Mouse (Mus musculus): ENCODE data around the gene Ankrd44. TPM values are rescaled to one million over a fixed set of nuclear protein-coding genes. Genes with fewer than 3 reads are reported as not detected.
A peak's percentile ranks its signal among the peaks of the same experiment; 100 is the strongest.

The Ankrd44 gene
- polyA plus RNA-seq, 1 experiment from 2014 or later = 14.7 TPM

DNA sequence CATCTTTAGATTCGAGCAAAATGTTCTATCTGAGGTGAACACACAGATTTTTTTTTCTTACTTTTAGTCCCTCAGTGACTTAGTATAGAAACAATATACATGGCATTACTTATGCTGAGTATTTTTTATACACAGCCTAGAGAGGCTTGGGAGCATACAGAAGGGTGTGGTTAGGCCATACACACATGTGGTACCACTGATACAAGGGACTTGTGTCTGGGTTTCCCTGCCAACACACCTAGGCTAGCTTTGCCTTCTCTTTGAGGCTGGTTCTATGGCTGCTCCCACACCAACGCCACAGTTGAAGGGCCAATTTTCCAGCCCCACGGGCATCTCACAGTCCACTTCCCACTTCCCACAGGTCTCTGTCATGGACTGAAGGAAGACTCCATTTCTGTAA lies 70.2 kb downstream of the Ankrd44 start:
- Histone ChIP-seq H3K4me3 (no peak overlapping the region), H3K27me3 (replicated peaks) (no peaks in the 10 kb centered on the region), H3K4me2 (replicated peaks) (no peak overlapping the region), H3K36me3 (no peaks in the 10 kb centered on the region), H3K27ac (no peak overlapping the region), H3K4me1 (peaks cover 9% of the 10 kb centered on the region), H3K9ac (no peak overlapping the region), H3K9me3 (no peaks in the 10 kb centered on the region)
- 91% methylated on average over 3 of the region's 3 CpGs for WGBS
- no peak for ATAC-seq (ENCODE audit: low FRiP score, low read depth)

DNA sequence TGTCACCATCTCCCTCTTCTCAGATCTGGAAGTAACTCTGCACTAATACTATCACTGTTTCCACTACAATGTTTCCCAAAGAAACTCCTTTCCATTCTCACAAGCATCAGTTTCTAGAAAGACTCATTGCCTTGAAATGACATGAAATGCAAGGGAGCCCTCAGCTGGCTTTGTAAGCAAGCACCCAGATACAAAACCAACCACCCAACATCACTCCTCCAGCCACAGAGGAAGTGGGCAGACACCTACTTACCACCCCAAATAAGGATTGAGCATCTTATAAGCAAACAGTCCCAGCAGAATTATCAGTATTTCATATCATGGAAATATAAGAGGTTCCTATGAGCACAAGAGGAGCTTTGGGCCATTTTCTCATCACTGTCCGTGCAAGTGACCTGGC lies 71.8 kb downstream of the Ankrd44 start:
- WGBS = 89% methylated on average over 1 of the region's 1 CpGs
- no peak for ATAC-seq (ENCODE audit: low FRiP score, low read depth)

DNA sequence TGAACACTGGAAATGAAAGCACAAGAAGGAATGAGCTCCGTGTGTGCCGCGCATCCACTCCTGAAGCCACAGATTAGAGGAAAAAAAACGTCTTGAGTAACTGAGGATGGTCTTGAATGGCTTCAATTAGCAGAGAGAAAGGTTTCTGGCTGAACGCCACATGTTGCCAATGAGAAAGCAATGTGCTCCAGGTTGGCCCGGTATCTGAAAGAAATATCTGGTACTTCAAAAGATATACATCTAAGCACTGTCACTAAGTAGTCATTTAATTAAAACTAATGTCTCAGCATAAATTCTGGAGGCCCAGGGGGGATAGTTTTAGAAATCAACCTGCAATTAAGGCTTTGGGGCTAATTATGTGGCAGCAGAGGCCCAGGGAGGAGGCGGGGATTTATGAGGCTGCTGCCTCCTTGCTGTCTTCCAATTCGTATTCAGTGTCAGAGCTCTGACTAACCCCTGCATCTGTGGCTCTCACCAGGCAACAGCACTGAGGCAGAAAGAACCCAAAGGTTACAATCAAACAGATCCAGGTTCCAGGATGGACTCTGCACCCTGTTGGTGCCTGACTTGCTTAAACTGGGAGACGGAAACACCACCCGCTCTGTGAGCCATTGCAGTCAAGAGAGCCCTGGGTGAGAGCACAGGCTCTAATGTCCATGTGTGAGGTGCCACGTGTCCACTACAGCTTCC lies 72.7 kb downstream of the Ankrd44 start:
- no peaks in the 10 kb centered on the region for H3K27me3 ChIP-seq (replicated peaks)
- peaks cover 13% of the 10 kb centered on the region for H3K4me1 ChIP-seq
- H3K36me3 ChIP-seq = no peaks in the 10 kb centered on the region
- ATAC-seq (ENCODE audit: low FRiP score, low read depth) = peak; percentile 65
- whole genome bisulfite sequencing = 54% methylated on average over 11 of the region's 11 CpGs
- no peaks in the 10 kb centered on the region for H3K9me3 ChIP-seq
- H3K9ac ChIP-seq = no peak overlapping the region
- no peak overlapping the region for H3K27ac ChIP-seq
- no peak overlapping the region for H3K4me3 ChIP-seq
- H3K4me2 ChIP-seq (replicated peaks) = no peak overlapping the region

More for the DNA sequence above, 71.8 kb downstream of the Ankrd44 start:
- no peak overlapping the region for H3K4me3 ChIP-seq
- no peak overlapping the region for H3K4me2 ChIP-seq (replicated peaks)
- no peaks in the 10 kb centered on the region for H3K36me3 ChIP-seq
- H3K27ac ChIP-seq = no peak overlapping the region
- peaks cover 13% of the 10 kb centered on the region for H3K4me1 ChIP-seq
- no peaks in the 10 kb centered on the region for H3K9me3 ChIP-seq
- H3K9ac ChIP-seq = no peak overlapping the region
- H3K27me3 ChIP-seq (replicated peaks) = no peaks in the 10 kb centered on the region

DNA sequence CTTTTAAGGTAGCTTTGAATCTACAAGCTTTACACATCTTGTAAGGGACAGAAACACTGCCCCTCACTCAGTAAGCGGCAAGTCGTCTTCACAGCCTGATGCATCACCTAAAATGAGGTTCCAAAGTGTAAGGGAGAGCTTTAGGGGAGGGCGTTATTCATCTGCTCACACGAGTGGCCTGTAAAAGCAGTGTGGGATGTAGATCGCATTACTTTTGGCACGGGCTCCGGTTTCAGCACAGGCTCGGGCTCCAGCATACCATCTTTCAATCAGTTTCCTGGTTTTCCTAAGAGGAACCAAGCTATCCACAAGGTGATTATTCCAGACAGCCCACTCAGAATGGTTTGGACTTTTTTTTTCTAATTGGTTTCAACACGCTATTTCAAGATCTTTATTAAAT lies 74.6 kb downstream of the Ankrd44 start:
- Histone ChIP-seq H3K9ac (no peak overlapping the region), H3K4me3 (no peak overlapping the region), H3K36me3 (no peaks in the 10 kb centered on the region), H3K9me3 (no peaks in the 10 kb centered on the region), H3K27ac (no peak overlapping the region), H3K4me2 (replicated peaks) (no peak overlapping the region), H3K4me1 (peaks cover 13% of the 10 kb centered on the region), H3K27me3 (replicated peaks) (no peaks in the 10 kb centered on the region)
- 75% methylated on average over 9 of the region's 9 CpGs for WGBS
- ATAC-seq (ENCODE audit: low FRiP score, low read depth) = no peak

DNA sequence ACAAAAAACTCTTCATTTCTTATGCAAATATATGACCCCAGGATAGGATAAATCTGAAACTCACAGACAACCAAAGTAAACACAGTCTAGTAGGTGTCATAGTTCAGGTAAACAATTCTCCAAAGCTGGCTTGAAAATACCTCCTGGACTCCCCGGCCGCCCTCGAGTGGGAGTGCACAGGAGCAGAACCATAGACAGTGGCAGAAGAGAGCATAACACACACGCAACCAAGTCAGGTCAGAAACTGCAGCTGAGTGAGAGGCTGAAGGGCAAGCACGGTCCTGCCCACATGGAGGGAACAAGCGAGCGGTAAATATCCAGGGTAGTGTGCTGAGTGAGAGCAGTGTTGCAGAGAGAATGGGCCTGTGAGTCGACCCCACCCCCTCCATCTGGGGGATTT lies 76.1 kb downstream of the Ankrd44 start:
- Histone ChIP-seq H3K4me1 (peaks cover 13% of the 10 kb centered on the region), H3K4me3 (no peak overlapping the region), H3K9ac (no peak overlapping the region), H3K27ac (no peak overlapping the region), H3K9me3 (no peaks in the 10 kb centered on the region), H3K36me3 (no peaks in the 10 kb centered on the region), H3K4me2 (replicated peaks) (no peak overlapping the region), H3K27me3 (replicated peaks) (no peaks in the 10 kb centered on the region)
- WGBS = 52% methylated on average over 8 of the region's 8 CpGs
- ATAC-seq (ENCODE audit: low FRiP score, low read depth) = no peak

DNA sequence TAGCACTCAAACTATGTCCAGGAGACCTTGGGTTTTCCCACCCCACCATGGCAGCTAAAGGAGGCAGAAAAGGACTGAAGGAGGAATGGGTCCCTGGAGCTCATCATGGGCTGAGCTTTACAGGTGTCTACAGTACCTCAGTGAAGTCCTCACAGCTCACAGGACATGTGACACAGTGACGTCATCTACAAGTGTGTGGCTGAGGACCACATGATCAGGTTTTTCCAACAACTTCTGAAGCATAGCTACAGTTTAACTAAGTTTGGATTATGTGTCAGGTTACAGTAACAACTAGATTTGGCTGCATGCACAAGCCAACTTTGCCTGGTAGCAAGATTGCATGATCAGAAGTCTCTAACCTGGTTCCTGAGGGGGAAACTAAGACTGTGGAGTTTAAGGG lies 78.9 kb downstream of the Ankrd44 start:
- WGBS = 88% methylated on average over 1 of the region's 1 CpGs

DNA sequence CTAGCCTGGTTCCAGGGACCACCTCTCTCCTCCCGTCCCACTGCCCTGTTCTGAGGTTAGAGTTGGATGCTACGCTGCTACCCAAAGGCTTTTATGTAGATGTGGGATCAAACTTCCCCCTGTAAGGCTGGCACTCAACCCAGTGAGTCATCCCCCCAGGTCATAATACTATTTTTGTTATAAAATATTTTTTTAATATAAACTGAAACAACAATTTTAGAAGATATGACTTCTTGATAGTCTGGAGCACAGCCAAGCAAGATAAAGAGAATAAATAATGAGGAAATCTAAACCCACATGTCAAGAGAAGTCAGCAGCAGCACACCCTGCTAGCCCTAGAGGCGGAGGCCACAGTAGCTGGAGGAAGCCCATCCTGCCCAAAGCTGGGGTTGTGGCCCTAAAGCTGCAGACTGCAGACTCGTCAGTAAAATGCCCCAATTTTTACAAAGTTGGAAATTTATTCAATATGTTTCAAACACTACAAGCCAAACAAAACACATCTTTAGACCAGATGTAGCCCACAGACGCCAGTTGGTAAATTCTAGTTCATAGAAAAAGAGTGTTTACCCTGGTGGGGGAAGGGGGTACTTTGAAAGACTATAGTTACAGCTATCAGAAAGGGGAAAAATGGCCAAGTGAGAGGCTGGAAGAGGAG lies 79.7 kb downstream of the Ankrd44 start:
- no peak overlapping the region for H3K4me2 ChIP-seq (replicated peaks)
- no peak overlapping the region for H3K27ac ChIP-seq
- H3K4me3 ChIP-seq = no peak overlapping the region
- no peaks in the 10 kb centered on the region for H3K27me3 ChIP-seq (replicated peaks)
- H3K9ac ChIP-seq = no peak overlapping the region
- no peaks in the 10 kb centered on the region for H3K9me3 ChIP-seq
- no peaks in the 10 kb centered on the region for H3K36me3 ChIP-seq
- no peak for ATAC-seq (ENCODE audit: low FRiP score, low read depth)
- 81% methylated on average over 5 of the region's 5 CpGs for WGBS
- peaks cover 4% of the 10 kb centered on the region; the same call in 1 of the 2 replicates for H3K4me1 ChIP-seq

More for the DNA sequence above, 78.9 kb downstream of the Ankrd44 start:
- Histone ChIP-seq H3K9me3 (no peaks in the 10 kb centered on the region), H3K27ac (no peak overlapping the region), H3K4me1 (peaks cover 4% of the 10 kb centered on the region; the same call in 1 of the 2 replicates), H3K36me3 (no peaks in the 10 kb centered on the region), H3K9ac (no peak overlapping the region), H3K4me2 (replicated peaks) (no peak overlapping the region), H3K27me3 (replicated peaks) (no peaks in the 10 kb centered on the region), H3K4me3 (no peak overlapping the region)
- no peak for ATAC-seq (ENCODE audit: low FRiP score, low read depth)

DNA sequence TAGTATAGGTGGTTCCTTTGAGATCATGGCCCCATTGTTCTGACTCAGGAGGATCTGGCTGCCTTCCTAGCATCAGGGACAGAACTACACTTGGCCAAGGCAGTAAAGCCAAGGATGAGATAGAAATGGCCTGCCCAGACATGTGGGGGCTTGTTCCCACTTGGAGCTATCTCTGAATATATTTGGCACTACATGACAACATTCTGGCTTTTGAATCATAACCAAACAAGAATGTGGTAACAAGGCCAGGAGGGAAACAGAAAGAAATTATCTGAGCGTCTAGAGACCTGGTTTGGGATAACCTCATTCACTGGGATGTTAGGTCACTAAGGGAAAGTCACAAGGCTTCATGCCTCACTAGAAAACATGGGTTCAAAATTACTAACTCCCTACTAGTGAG lies 81.8 kb downstream of the Ankrd44 start:
- H3K9me3 ChIP-seq = no peaks in the 10 kb centered on the region
- H3K27me3 ChIP-seq (replicated peaks) = no peaks in the 10 kb centered on the region
- WGBS = 92% methylated on average over 1 of the region's 1 CpGs
- H3K4me3 ChIP-seq = no peak overlapping the region
- H3K4me1 ChIP-seq = no peaks in the 10 kb centered on the region; the same call in 1 of the 2 replicates
- H3K9ac ChIP-seq = no peak overlapping the region
- H3K27ac ChIP-seq = no peak overlapping the region
- H3K36me3 ChIP-seq = no peaks in the 10 kb centered on the region
- no peak overlapping the region for H3K4me2 ChIP-seq (replicated peaks)
- no peak for ATAC-seq (ENCODE audit: low FRiP score, low read depth)

DNA sequence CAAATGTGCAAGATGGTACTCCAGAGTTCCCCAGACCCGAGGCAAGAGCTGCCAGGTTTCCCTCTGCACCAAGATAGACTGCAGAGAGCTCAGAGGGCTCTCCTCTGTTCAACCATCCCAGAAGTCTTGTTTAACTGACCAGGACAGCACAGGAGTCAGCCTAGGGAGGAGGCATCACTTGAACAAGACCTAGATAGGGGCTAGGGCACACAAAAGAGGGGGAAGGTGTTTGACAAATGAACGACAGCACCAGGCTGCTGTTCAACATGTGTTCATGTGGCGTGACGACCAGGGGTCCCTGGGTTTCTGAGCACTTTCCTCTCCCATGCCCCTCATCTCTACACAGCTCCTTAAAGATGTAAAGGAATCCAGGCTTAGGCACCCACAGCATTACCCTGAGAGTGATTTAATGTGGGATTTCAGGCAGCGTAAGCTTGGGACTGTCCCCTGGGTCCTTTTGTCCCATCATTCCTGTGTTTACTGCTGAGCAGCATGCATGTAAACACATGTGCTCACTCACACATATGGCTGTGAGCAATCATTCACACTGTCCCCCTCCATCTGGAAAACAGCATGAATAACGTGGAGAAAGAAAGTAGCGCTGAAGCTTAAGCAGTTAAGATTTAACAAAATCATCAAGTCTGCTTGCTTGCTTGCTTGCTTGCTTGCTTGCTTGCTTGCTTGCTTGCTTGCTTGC lies 83.3 kb downstream of the Ankrd44 start:
- Histone ChIP-seq H3K27me3 (replicated peaks) (no peaks in the 10 kb centered on the region), H3K9ac (no peak overlapping the region), H3K4me1 (no peaks in the 10 kb centered on the region; the same call in 1 of the 2 replicates), H3K4me3 (no peak overlapping the region), H3K4me2 (replicated peaks) (no peak overlapping the region), H3K9me3 (no peaks in the 10 kb centered on the region), H3K27ac (no peak overlapping the region), H3K36me3 (no peaks in the 10 kb centered on the region)
- ATAC-seq (ENCODE audit: low FRiP score, low read depth) = no peak
- WGBS = 71% methylated on average over 7 of the region's 7 CpGs

DNA sequence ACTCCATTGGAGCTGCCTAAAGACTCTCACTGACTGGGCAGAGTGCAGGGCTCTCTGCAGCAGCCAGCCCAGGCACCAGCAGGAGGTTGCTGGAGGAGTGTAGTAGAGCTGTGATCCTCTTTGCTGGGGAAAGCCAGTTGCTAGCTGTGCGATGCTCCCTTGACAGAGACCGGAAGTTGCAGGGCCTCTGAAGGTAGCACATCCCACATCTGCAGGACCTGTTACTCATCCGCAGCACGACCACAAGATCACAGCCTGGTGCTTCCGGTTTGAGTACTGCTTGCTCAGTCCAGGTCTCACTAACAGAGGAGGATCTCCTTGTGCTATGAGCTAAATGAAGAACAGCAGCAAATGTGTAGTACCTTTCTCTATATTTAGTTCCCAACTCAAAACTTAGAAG lies 84.4 kb downstream of the Ankrd44 start:
- no peak for ATAC-seq (ENCODE audit: low FRiP score, low read depth)
- no peaks in the 10 kb centered on the region for H3K9me3 ChIP-seq
- H3K9ac ChIP-seq = no peak overlapping the region
- no peaks in the 10 kb centered on the region for H3K27me3 ChIP-seq (replicated peaks)
- no peak overlapping the region for H3K4me2 ChIP-seq (replicated peaks)
- H3K4me3 ChIP-seq = no peak overlapping the region
- WGBS = 65% methylated on average over 5 of the region's 5 CpGs
- no peaks in the 10 kb centered on the region; the same call in 1 of the 2 replicates for H3K4me1 ChIP-seq
- H3K27ac ChIP-seq = no peak overlapping the region
- no peaks in the 10 kb centered on the region for H3K36me3 ChIP-seq

DNA sequence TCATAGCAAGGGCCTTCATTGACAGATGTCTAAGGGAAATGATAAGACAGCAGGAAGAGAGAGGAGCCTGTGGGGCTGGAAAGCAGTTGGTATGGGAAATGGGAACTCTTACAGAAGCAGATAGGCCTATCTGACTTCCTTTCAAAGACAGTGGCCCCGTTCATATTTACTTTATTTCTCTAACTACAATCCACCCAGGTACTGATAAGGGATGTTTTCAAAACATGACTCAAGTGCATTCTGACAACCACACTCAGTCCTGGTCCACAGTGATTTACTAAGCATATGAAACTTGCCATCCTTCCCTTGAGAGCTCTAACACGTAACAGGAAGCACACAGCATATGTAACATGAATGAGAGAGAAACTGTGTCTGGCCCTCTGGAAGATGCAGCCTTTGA lies 86.1 kb downstream of the Ankrd44 start:
- WGBS = 84% methylated on average over 2 of the region's 2 CpGs
- Histone ChIP-seq H3K9me3 (no peaks in the 10 kb centered on the region), H3K9ac (no peak overlapping the region), H3K27me3 (replicated peaks) (no peaks in the 10 kb centered on the region), H3K36me3 (no peaks in the 10 kb centered on the region), H3K4me1 (no peaks in the 10 kb centered on the region; the same call in 1 of the 2 replicates), H3K4me3 (no peak overlapping the region), H3K27ac (no peak overlapping the region), H3K4me2 (replicated peaks) (no peak overlapping the region)
- no peak for ATAC-seq (ENCODE audit: low FRiP score, low read depth)

DNA sequence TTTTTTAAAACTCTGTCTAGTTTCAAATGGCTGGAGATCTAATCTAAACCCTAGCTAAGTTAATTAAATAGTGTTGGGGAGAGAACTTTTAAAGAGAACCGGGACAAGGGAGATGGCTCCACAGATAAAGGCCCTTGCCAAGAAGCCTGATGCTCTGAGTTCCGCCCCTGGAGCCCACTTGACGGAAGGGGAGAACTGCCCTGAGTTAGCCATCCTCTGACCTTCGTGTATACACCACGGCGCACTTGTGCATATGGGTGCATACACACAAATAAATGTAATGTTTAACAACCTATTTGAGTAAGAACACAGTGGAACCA lies 87.7 kb downstream of the Ankrd44 start:
- Histone ChIP-seq H3K9ac (no peak overlapping the region), H3K4me1 (no peaks in the 10 kb centered on the region; the same call in 1 of the 2 replicates), H3K4me2 (replicated peaks) (no peak overlapping the region), H3K27me3 (replicated peaks) (no peaks in the 10 kb centered on the region), H3K4me3 (no peak overlapping the region), H3K36me3 (no peaks in the 10 kb centered on the region), H3K9me3 (no peaks in the 10 kb centered on the region), H3K27ac (no peak overlapping the region)
- WGBS = 93% methylated on average over 6 of the region's 6 CpGs
- ATAC-seq (ENCODE audit: low FRiP score, low read depth) = no peak
